Mouse (Mus musculus) left cerebral cortex, adult 6 months (tissue): Measurements from ENCODE around the gene Fam24a. TPM values are rescaled to one million over a fixed set of nuclear protein-coding genes. Genes with fewer than 3 reads are reported as not detected.

Source experiments
- long read RNA-seq, 2 experiments: library from polyadenylated mRNA; unstranded; transcript quantifications; one replicate each; pipeline ENCODE4 v2.0.0; 2019 to 2020
- polyA plus RNA-seq: library from polyadenylated mRNA; unstranded; fragments of <200 nt; fragmentation: Nextera tagmentation; gene quantifications from 2 replicates; pipeline ENCODE4 v1.2.3, GENCODE M21; 2021

The Fam24a gene
- polyA plus RNA-seq = not detected in 2 replicates
- long read RNA-seq, experiment 1 = 0 reads
- long read RNA-seq, experiment 2 = 0 reads

DNA sequence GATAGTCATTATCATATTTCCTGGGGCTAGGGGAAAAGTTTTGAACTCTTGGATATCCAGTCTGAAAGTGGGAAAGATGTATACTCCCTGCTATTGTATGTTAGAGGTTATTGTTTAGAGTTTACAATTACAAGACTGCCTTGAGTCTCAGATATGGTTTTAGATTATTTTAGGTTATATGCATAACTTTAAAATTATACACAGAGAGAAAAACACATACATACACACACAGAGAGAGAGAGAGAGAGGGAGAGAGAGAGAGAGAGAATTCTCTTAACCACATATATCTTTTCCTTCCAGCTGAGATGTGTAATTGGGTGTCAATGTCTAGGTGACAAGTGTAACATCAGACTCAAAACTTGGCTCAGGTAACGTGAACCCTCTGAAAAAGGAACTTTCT, at the start of gene Fam24a:
Gene Fam24a (plus strand): TSS at position 301 of the 400 bp plus-strand sequence.

DNA sequence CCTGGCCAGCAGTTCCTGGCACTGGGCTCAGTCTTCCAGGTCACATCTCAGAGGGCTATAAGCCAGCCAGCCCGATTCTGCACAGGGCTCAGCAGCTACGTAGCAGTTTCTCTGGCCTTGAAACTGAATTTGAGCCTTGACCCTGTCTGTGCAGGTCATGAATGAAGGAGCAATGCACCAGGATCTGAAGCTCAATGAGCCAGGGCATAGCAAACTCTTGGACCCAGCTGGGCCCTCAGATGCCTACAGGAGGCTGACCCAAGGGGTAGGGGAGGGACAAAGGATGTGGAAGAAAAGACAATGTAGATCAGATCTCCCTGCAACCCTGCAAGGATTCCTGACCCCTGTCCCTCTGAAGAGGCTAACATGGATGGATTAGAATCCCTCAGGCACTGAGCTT, 11.5 kb upstream of the Fam24a start, which contains the start of gene Cuzd1:
Gene Cuzd1 (minus strand): TSS at position 101 of the 400 bp plus-strand sequence.

DNA sequence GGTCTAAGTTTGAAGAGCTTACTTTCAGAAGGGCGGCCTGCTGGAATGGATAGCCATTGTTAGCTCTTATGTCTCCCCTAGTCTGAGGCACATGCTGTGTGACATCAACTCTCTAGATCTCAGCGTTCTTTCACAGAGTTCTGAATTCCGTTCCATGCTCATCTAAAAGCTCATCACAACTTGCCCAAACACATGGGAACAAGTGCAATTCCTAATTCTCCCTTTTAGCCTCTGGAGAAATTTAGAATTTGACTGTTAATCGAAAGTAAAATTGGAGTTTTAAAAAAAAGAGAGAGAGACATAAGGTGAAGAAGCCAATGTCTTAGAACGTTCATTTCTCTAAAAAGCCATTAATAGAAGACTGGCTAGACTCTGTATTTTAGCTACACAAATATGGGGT, 4.2 kb upstream of the Fam24a start, which contains the start of gene Fam24b:
Gene Fam24b (minus strand): TSS at position 101 of the 400 bp plus-strand sequence.

DNA sequence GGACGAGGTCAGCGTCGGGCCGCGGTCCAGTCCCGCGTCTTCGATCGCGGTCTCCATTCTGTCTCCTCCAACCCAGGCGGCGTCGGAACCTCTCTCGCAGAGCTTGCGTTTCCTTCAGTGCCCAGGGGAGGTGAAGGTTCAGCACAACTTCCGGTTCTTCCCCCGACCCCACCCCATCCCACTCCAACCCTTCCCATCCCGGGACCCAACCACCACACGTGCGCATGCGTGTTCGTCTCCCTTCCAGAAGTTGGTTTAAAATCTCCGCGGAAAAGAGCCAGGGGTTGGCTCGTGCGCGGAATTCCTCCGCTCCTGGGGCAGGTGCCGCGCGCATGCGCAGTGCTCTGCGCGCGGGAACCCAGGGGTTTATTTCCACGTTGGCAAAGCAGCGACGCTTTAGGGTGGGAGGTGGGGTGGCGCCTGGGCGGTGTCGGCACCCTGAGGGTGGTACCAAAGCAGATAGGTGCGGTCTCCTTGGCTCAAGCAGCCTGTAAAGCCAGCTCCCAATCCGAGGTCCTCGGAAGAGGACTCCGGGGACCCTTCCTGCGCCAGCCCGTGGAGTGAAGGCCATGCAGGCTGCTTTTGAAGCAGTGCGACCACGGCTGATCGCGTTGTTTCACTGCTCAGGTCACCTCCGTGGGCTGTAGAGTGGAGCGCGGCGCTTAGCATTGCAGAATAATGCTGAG, 29.1 kb downstream of the Fam24a start, which contains the start of gene 2310057M21Rik:
Gene 2310057M21Rik (minus strand): TSS at position 145 of the 686 bp plus-strand sequence.

DNA sequence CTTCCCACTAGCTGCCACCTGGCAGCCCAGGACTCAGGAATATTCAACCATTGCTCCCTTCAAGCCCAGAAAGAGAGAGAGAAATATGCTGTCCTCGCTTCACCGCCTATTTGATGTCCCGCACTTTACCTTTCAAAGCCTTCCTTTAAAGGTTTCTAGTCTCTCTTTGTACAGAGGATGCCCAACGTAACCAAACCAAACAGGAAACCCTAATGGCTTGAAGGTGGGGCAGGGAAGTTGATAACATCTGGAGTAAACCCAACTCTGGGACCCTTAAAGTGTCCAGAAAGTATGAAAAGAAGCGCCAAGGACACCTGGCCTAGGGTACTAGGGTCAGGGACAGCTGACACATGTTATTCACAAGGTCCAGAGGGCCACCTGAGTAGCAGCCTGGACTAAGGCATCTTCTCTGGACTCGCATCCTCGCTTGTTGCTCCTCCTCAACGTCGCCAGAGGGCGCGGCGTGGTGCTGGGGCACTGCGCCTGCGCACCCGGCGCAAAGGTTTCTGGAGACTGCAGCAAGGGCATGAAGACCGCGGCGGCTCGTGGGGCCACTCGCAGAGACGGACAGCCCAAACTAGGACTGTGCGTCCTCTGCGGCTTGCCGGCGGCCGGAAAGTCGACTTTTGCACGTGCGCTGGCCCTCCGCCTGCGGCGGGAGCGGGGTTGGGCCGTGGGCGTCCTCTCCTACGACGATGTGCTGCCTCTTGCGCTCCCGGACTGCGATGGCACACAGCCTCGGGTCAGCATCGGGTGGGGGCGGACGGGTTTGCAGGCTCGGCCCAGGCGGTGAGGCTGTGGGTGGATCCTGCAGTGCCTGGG, 37.2 kb downstream of the Fam24a start, which contains the start of gene Pstk:
Gene Pstk (plus strand): TSS at position 494 of the 822 bp plus-strand sequence.

Other genes starting within 250 kb of the Fam24a start
- gene 4933402N03Rik, start 187.6 kb upstream of the Fam24a start, polyA plus RNA-seq = not detected in 2 replicates
- 0.03 TPM in 1 of 2 replicates, not detected in the other for gene 5430419D17Rik, start 159.5 kb upstream of the Fam24a start, polyA plus RNA-seq
- 0.19 and 0.39 TPM in 2 replicates for gene Cuzd1, start 11.6 kb upstream of the Fam24a start, polyA plus RNA-seq
- not detected in 2 replicates for gene Fam24b, start 4.3 kb upstream of the Fam24a start, polyA plus RNA-seq
- 18.8 and 23.7 TPM in 2 replicates for gene 2310057M21Rik, start 28.9 kb downstream of the Fam24a start, polyA plus RNA-seq
- 62.5 and 65.3 TPM in 2 replicates for gene Pstk, start 37.3 kb downstream of the Fam24a start, polyA plus RNA-seq
- gene Ikzf5, start 76.7 kb downstream of the Fam24a start, polyA plus RNA-seq = 9.3 and 9.7 TPM in 2 replicates
- gene Acadsb, start 76.7 kb downstream of the Fam24a start, polyA plus RNA-seq = 37.2 and 45.6 TPM in 2 replicates
- gene Hmx3, start 209.0 kb downstream of the Fam24a start, polyA plus RNA-seq = not detected in 2 replicates
- gene Hmx2, start 214.9 kb downstream of the Fam24a start, polyA plus RNA-seq = not detected in 2 replicates
- gene Bub3, start 226.4 kb downstream of the Fam24a start, polyA plus RNA-seq = 115 and 145 TPM in 2 replicates